Mouse (Mus musculus): ENCODE measurements at regions not wholly inside any gene's neighbourhood (a gene's known extent, or its start where the extent isn't known, plus 50 kb on each side); places are given as distances from the start of the nearest gene placed in this dataset.

DNA sequence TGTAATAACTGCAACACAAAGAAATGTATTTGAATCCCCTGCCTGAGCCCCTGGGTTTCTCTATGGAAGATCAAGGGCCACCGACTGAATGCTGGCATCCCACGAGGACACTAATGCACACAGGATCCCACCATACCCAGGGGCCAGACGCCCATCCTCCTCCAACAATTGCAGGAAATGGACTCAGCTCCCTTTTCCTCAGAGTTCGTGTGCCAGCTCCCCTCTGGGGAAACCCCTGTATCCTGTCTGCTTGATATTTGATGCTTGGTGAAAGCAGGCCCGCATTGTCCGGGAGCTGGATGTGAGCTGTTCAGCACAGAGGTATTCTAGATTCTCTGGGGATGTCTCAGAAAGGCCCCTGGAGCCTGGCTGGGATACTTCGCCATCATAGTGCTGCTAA lies 196.0 kb downstream of the Mtx2 start:
- DNase-seq (ENCODE audit: low spot score) (peak; percentile 54), ATAC-seq (ENCODE audit: low read depth) (no peak)
- Histone ChIP-seq H3K36me3 (ENCODE audit: control insufficient read depth, insufficient read depth, low read length) (no peaks in the 10 kb centered on the region), H3K4me1 (ENCODE audit: control insufficient read depth, insufficient read depth, low read length) (no peaks in the 10 kb centered on the region), H3K9me3 (ENCODE audit: control insufficient read depth, low read length) (no peaks in the 10 kb centered on the region), H3K27ac (replicated peaks; ENCODE audit: low read depth, low read length) (no peak overlapping the region), H3K4me2 (ENCODE audit: low read depth, low read length) (no peak overlapping the region), H3K27me3 (replicated peaks; ENCODE audit: control insufficient read depth, insufficient read depth, low read length) (no peaks in the 10 kb centered on the region), H3K9ac (ENCODE audit: low read depth, low read length) (no peak overlapping the region), H3K4me3 (ENCODE audit: low read depth, low read length) (no peak overlapping the region)
- WGBS: 17% methylated on average over 7 of the region's 7 CpGs

DNA sequence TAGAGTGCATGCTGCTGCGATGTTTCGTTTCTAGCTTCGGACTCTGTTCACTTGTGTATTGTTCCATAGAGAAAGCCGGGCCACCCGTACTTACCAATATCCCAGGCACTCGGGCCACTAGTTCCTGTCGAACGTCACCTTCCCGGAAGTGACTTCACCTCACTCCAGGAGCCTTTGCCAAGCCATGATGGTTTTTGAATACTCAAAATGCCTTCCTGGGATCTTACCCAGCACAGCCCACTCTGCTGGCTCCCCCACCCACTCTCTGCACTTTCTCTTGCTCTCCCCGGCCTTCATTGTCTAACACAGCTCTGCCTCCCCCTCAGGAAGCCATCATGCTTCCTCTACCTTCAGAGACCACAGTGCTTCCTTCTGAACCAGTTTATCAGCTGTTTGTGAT lies 202.5 kb downstream of the Mtx2 start:
- Histone ChIP-seq H3K36me3 (ENCODE audit: control insufficient read depth, insufficient read depth, low read length) (no peaks in the 10 kb centered on the region), H3K27ac (replicated peaks; ENCODE audit: low read depth, low read length) (no peak overlapping the region), H3K9ac (ENCODE audit: low read depth, low read length) (no peak overlapping the region), H3K27me3 (replicated peaks; ENCODE audit: control insufficient read depth, insufficient read depth, low read length) (0 out of 2 replicates have a peak, but pooled peaks cover 5% of the 10 kb centered on the region), H3K9me3 (ENCODE audit: control insufficient read depth, low read length) (no peaks in the 10 kb centered on the region), H3K4me2 (ENCODE audit: low read depth, low read length) (no peak overlapping the region), H3K4me3 (ENCODE audit: low read depth, low read length) (no peak overlapping the region), H3K4me1 (ENCODE audit: control insufficient read depth, insufficient read depth, low read length) (peaks cover 16% of the 10 kb centered on the region; the same call in 1 of the 2 replicates)
- DNase-seq (ENCODE audit: low spot score): no peak
- no peak for ATAC-seq (ENCODE audit: low read depth)
- 81% methylated on average over 10 of the region's 10 CpGs for WGBS

DNA sequence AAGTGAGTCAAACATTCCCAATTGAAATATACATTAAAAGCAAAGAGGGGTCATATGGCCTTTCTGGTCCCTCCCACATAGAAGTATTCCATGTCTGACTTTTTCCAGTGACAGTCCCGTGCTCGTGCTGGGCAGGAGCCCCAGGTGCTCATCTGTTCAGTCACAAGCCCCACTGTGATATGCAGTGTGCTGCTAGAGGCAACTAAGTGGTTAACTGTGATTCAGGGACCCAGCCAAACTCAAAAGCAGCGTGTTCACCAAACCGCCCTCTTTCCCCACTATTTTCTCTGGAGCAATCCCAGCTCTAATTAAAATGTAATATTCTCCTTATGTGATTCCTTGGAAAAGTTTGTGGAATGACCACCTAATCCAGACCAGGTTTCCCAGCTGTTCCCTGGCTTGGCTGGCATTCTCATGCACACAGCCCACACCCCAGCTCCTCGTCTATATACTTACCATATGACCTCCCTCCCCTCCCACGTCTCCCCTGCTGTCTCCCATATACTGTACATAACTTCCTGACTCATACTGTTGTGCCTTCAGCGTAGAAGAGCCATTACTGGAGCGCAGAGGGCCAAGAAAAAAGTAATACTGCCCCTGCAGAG lies 203.6 kb downstream of the Mtx2 start:
- peak; percentile 93 for DNase-seq (ENCODE audit: low spot score)
- Histone ChIP-seq H3K4me3 (ENCODE audit: low read depth, low read length) (no peak overlapping the region), H3K36me3 (ENCODE audit: control insufficient read depth, insufficient read depth, low read length) (no peaks in the 10 kb centered on the region), H3K9me3 (ENCODE audit: control insufficient read depth, low read length) (no peaks in the 10 kb centered on the region), H3K9ac (ENCODE audit: low read depth, low read length) (no peak overlapping the region), H3K4me2 (ENCODE audit: low read depth, low read length) (peak overlapping the region; percentile 31), H3K27me3 (replicated peaks; ENCODE audit: control insufficient read depth, insufficient read depth, low read length) (0 out of 2 replicates have a peak, but pooled peaks cover 5% of the 10 kb centered on the region), H3K27ac (replicated peaks; ENCODE audit: low read depth, low read length) (peak overlapping the region; percentile 63; the same call in 1 of the 2 replicates), H3K4me1 (ENCODE audit: control insufficient read depth, insufficient read depth, low read length) (peaks cover 16% of the 10 kb centered on the region; the same call in 1 of the 2 replicates)
- peak; percentile 96 for ATAC-seq (ENCODE audit: low read depth)
- 16% methylated on average over 8 of the region's 8 CpGs for whole genome bisulfite sequencing

DNA sequence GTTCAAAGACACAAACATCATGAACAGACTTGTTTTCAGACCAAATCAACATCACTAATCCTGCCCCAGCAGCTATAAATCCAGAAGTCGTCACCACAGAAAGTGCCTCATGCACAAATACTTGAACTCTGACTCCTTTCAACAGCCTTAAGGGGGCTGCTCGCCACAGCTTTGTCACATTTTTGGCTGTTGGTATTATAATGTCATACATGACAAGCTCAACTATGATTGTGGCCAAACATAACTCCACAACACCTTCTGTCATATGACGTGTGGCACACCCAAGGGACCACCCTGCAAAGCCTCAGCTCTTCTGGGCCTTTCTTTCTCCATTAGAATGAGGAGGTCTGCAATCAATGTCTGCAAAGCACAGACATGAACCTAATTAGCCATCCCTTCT lies 209.1 kb downstream of the Mtx2 start:
- Histone ChIP-seq H3K36me3 (ENCODE audit: control insufficient read depth, insufficient read depth, low read length) (no peaks in the 10 kb centered on the region), H3K4me3 (ENCODE audit: low read depth, low read length) (no peak overlapping the region), H3K27me3 (replicated peaks; ENCODE audit: control insufficient read depth, insufficient read depth, low read length) (no peaks in the 10 kb centered on the region), H3K4me2 (ENCODE audit: low read depth, low read length) (no peak overlapping the region), H3K9ac (ENCODE audit: low read depth, low read length) (no peak overlapping the region), H3K9me3 (ENCODE audit: control insufficient read depth, low read length) (no peaks in the 10 kb centered on the region), H3K27ac (replicated peaks; ENCODE audit: low read depth, low read length) (no peak overlapping the region), H3K4me1 (ENCODE audit: control insufficient read depth, insufficient read depth, low read length) (peaks cover 3% of the 10 kb centered on the region; the same call in 1 of the 2 replicates)
- DNase-seq (ENCODE audit: low spot score) (no peak), ATAC-seq (ENCODE audit: low read depth) (no peak)
- WGBS: 51% methylated on average over 3 of the region's 3 CpGs

DNA sequence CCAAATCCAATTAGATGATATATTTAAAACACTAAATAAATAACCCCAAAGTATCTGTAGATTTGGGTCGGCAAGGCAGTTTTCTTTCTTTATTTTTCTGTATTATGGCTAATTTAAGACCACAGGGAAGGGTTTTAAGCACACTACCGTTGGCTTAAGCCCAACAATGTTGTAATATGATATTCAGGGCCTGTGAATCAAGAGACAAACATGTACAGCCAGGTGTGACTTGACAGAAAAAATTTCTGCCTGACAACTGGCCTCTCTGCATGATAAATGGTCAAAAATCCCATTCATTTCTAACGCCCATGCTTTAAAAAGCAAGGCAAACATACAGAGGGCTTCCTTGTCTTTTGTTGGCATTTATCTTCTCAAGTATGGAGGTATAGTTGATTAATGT lies 213.5 kb downstream of the Mtx2 start:
- Histone ChIP-seq H3K27ac (replicated peaks; ENCODE audit: low read depth, low read length) (no peak overlapping the region), H3K27me3 (replicated peaks; ENCODE audit: control insufficient read depth, insufficient read depth, low read length) (no peaks in the 10 kb centered on the region), H3K9ac (ENCODE audit: low read depth, low read length) (no peak overlapping the region), H3K4me2 (ENCODE audit: low read depth, low read length) (no peak overlapping the region), H3K4me3 (ENCODE audit: low read depth, low read length) (no peak overlapping the region), H3K36me3 (ENCODE audit: control insufficient read depth, insufficient read depth, low read length) (no peaks in the 10 kb centered on the region), H3K9me3 (ENCODE audit: control insufficient read depth, low read length) (no peaks in the 10 kb centered on the region), H3K4me1 (ENCODE audit: control insufficient read depth, insufficient read depth, low read length) (no peaks in the 10 kb centered on the region)
- 30% methylated on average over 3 of the region's 3 CpGs for WGBS
- ATAC-seq (ENCODE audit: low read depth) (no peak), DNase-seq (ENCODE audit: low spot score) (peak; percentile 67)

DNA sequence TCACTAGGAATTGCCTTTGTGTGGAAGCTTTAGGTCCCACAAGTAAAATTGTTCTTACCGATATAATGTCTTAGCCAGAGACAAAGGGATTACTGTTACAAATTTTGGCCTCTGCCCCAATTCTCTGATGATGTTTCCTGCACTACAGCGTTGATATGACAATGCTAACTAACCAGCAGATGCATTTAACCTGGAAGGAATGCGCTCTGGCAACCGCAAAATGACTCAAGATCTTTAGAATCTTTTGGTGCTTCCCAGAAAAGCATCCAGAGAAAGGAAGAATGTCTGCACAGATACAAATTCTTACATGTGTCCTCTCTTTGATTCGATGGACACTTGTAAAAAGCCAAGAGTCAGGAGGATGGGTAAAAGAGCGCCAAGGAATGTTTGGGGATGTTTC lies 221.3 kb downstream of the Mtx2 start:
- no peaks in the 10 kb centered on the region for H3K36me3 ChIP-seq (ENCODE audit: control insufficient read depth, insufficient read depth, low read length)
- no peaks in the 10 kb centered on the region for H3K4me1 ChIP-seq (ENCODE audit: control insufficient read depth, insufficient read depth, low read length)
- no peak overlapping the region for H3K9ac ChIP-seq (ENCODE audit: low read depth, low read length)
- no peak overlapping the region for H3K4me2 ChIP-seq (ENCODE audit: low read depth, low read length)
- H3K27ac ChIP-seq (replicated peaks; ENCODE audit: low read depth, low read length): no peak overlapping the region
- no peaks in the 10 kb centered on the region for H3K9me3 ChIP-seq (ENCODE audit: control insufficient read depth, low read length)
- peak; percentile 56 for DNase-seq (ENCODE audit: low spot score)
- no peaks in the 10 kb centered on the region for H3K27me3 ChIP-seq (replicated peaks; ENCODE audit: control insufficient read depth, insufficient read depth, low read length)
- 64% methylated on average over 6 of the region's 6 CpGs for WGBS
- no peak for ATAC-seq (ENCODE audit: low read depth)
- no peak overlapping the region for H3K4me3 ChIP-seq (ENCODE audit: low read depth, low read length)

DNA sequence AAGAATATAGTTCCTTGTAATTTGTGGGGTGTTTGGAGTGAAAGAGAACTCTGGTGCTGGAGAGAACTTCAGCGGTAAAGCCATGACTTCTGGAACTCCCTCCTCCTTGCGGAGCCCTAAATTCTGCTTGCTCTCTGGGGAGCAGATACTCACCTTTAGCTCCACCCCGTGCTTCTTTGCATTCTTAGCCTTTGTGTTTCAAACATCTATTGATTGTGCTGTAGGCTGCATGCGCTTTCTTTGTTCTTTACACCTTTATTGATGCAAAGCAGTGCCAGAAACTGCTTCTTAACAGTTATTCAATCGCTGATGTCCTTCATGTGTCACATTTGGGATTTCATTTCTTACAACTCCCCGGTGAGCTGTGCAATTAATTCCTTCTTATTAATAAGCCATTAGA lies 222.5 kb downstream of the Mtx2 start:
- no peak for ATAC-seq (ENCODE audit: low read depth)
- H3K4me3 ChIP-seq (ENCODE audit: low read depth, low read length): no peak overlapping the region
- H3K4me1 ChIP-seq (ENCODE audit: control insufficient read depth, insufficient read depth, low read length): no peaks in the 10 kb centered on the region
- H3K9ac ChIP-seq (ENCODE audit: low read depth, low read length): no peak overlapping the region
- H3K27ac ChIP-seq (replicated peaks; ENCODE audit: low read depth, low read length): no peak overlapping the region
- WGBS: 41% methylated on average over 6 of the region's 6 CpGs
- no peaks in the 10 kb centered on the region for H3K27me3 ChIP-seq (replicated peaks; ENCODE audit: control insufficient read depth, insufficient read depth, low read length)
- H3K9me3 ChIP-seq (ENCODE audit: control insufficient read depth, low read length): no peaks in the 10 kb centered on the region
- no peak overlapping the region for H3K4me2 ChIP-seq (ENCODE audit: low read depth, low read length)
- no peaks in the 10 kb centered on the region for H3K36me3 ChIP-seq (ENCODE audit: control insufficient read depth, insufficient read depth, low read length)
- no peak for DNase-seq (ENCODE audit: low spot score)

DNA sequence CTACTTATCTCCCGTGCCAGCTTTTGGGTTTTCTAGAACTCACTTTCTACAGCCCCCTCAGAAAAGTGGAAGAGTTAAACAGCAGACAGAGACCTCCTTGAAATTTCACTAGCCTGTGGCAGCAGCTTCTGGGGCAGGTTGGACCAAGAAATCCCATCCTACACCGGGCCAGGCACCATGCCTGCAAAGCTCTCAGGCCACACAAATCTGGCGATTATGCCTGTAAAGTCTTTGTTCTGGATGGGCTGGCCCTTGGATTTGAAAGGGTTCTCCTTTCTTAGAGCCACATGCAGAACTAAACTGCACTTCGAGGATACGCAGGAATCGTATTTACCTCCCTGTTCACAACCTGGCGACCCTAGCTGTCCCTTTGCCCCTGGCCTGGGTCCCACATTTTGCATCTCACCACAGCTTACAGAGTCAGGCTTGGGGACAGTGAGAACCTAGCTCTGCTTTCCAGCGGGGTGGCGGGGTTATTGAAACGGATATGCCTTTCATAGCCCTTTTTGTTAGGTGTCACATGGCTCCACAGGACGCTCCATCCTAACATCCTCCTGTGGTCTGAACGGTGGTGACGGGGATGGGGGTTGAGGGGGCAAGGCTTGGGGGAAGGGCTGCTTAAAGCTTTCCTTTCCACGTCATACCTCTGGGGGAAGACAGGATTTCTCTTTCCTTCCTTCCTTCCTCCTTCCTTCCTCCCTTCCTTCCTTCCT lies 229.0 kb downstream of the Mtx2 start:
- no peaks in the 10 kb centered on the region for H3K36me3 ChIP-seq (ENCODE audit: control insufficient read depth, insufficient read depth, low read length)
- peaks cover 7% of the 10 kb centered on the region for H3K27me3 ChIP-seq (replicated peaks; ENCODE audit: control insufficient read depth, insufficient read depth, low read length)
- no peak overlapping the region for H3K27ac ChIP-seq (replicated peaks; ENCODE audit: low read depth, low read length)
- 23% methylated on average over 14 of the region's 14 CpGs for WGBS
- DNase-seq (ENCODE audit: low spot score): peak; percentile 41
- H3K4me3 ChIP-seq (ENCODE audit: low read depth, low read length): peak overlapping the region; percentile 33
- H3K4me2 ChIP-seq (ENCODE audit: low read depth, low read length): peak overlapping the region; percentile 57
- H3K9ac ChIP-seq (ENCODE audit: low read depth, low read length): peak overlapping the region; percentile 39; the same call in 1 of the 2 replicates
- ATAC-seq (ENCODE audit: low read depth): peak; percentile 63
- H3K9me3 ChIP-seq (ENCODE audit: control insufficient read depth, low read length): no peaks in the 10 kb centered on the region
- no peaks in the 10 kb centered on the region for H3K4me1 ChIP-seq (ENCODE audit: control insufficient read depth, insufficient read depth, low read length)

DNA sequence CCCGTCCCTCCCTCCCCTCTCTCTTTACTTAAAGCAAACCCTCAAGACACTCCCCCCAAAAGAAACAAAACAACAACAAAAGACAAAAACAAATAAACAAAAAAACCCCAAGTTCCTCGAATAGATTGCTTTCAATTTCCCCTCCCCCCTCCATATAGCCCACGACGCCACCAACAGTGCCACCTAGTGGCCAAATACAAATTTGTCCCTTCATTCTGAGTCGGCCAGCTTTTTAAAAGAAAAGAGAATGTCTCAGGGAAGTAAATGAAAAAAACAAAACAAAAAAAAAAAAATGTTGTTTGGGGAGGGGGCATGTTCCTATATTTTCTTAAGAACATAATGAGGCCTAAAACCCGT lies 229.6 kb downstream of the Mtx2 start:
- WGBS: 0% methylated on average over 6 of the region's 6 CpGs
- peak overlapping the region; percentile 57 for H3K4me2 ChIP-seq (ENCODE audit: low read depth, low read length)
- ATAC-seq (ENCODE audit: low read depth) (peak; percentile 30; the same call in 1 of the 2 replicates), DNase-seq (ENCODE audit: low spot score) (peak; percentile 68)
- H3K9me3 ChIP-seq (ENCODE audit: control insufficient read depth, low read length): no peaks in the 10 kb centered on the region
- H3K4me1 ChIP-seq (ENCODE audit: control insufficient read depth, insufficient read depth, low read length): no peaks in the 10 kb centered on the region
- no peak overlapping the region for H3K27ac ChIP-seq (replicated peaks; ENCODE audit: low read depth, low read length)
- H3K4me3 ChIP-seq (ENCODE audit: low read depth, low read length): peak overlapping the region; percentile 33
- H3K9ac ChIP-seq (ENCODE audit: low read depth, low read length): peak overlapping the region; percentile 39; the same call in 1 of the 2 replicates
- peaks cover 11% of the 10 kb centered on the region for H3K27me3 ChIP-seq (replicated peaks; ENCODE audit: control insufficient read depth, insufficient read depth, low read length)
- no peaks in the 10 kb centered on the region for H3K36me3 ChIP-seq (ENCODE audit: control insufficient read depth, insufficient read depth, low read length)
